Mouse (Mus musculus) brain, embryonic 14.5 days (tissue): ENCODE results near the gene Swsap1.

Source experiments
- CTCF ChIP-seq: fragments of 200-500 bp; IDR thresholded peaks from 2 replicates; pipeline ENCODE4 v1.5.1; 2012; ENCODE audit warnings: inconsistent platforms, mild to moderate bottlenecking, moderate library complexity, borderline replicate concordance; ENCODE audit not compliant: insufficient read depth, insufficient read length; ENCODE audit errors: extremely low read depth
- POLR2A ChIP-seq: fragments of 200-500 bp; IDR thresholded peaks from 2 replicates; pipeline ENCODE4 v1.6.1; 2012; ENCODE audit warnings: mild to moderate bottlenecking, inconsistent platforms, borderline replicate concordance; ENCODE audit not compliant: poor library complexity, insufficient read depth, insufficient read length, severe bottlenecking; ENCODE audit errors: extremely low read depth

GRCm38 (mm10) chr9:22004546-22004945 is 49.0 kb downstream of the Swsap1 start:
- TF ChIP-seq CTCF, result no peak
- TF ChIP-seq POLR2A, result no peak
